Mouse (Mus musculus) yolk sac, embryonic 10.5 days (tissue): Measurements from ENCODE around the gene Mdm4.
"Not testable (repeated sequence)": the region's sequence is repeated elsewhere in the genome, so short reads cannot be mapped to it uniquely, and the experiment has no call there.

Source experiments
- DNase-seq: peaks from one replicate; pipeline ENCODE4 v3.0.0-alpha.2; 2017; ENCODE audit warnings: low spot score

The Mdm4 gene

GRCm38 (mm10) chr1:133051829-133052228 lies 21.5 kb upstream of the Mdm4 start:
- no peak for DNase-seq

- DNase-seq = no peak
Observed at GRCm38 (mm10) chr1:133050001-133050431, 19.7 kb upstream of the Mdm4 start.

- DNase-seq = no peak
Observed at GRCm38 (mm10) chr1:133048690-133049089, 18.3 kb upstream of the Mdm4 start.

- no peak for DNase-seq
Observed at GRCm38 (mm10) chr1:133047575-133047974, 17.2 kb upstream of the Mdm4 start.

- peak; percentile 43 for DNase-seq
Observed at GRCm38 (mm10) chr1:133046441-133046931, 16.1 kb upstream of the Mdm4 start.

- DNase-seq = peak; percentile 75
Observed at GRCm38 (mm10) chr1:133045861-133046440, 15.6 kb upstream of the Mdm4 start.

- no peak for DNase-seq
Observed at GRCm38 (mm10) chr1:133045011-133045860, 14.9 kb upstream of the Mdm4 start, which contains the start of gene Pik3c2b. Gene Pik3c2b (plus strand): TSS chr1:133045667.

GRCm38 (mm10) chr1:133039505-133039949 lies 9.2 kb upstream of the Mdm4 start:
- DNase-seq = peak; percentile 66

GRCm38 (mm10) chr1:133034682-133035081 lies 4.3 kb upstream of the Mdm4 start:
- DNase-seq = not testable (repeated sequence)

GRCm38 (mm10) chr1:133034091-133034460 lies 3.7 kb upstream of the Mdm4 start:
- no peak for DNase-seq

GRCm38 (mm10) chr1:133033316-133034090 lies 3.1 kb upstream of the Mdm4 start:
- peak; percentile 94 for DNase-seq

- DNase-seq = peak; percentile 35
Observed at GRCm38 (mm10) chr1:133032981-133033315, 2.6 kb upstream of the Mdm4 start.

GRCm38 (mm10) chr1:133029744-133030143 lies 617 bp downstream of the Mdm4 start:
- DNase-seq = no peak

GRCm38 (mm10) chr1:133027980-133028379 lies 2.4 kb downstream of the Mdm4 start:
- DNase-seq = no peak

GRCm38 (mm10) chr1:133027126-133027525 lies 3.2 kb downstream of the Mdm4 start:
- no peak for DNase-seq

GRCm38 (mm10) chr1:133025796-133026190 lies 4.6 kb downstream of the Mdm4 start:
- DNase-seq = peak; percentile 32

- peak; percentile 95 for DNase-seq
Observed at GRCm38 (mm10) chr1:133025051-133025795, 5.1 kb downstream of the Mdm4 start.

GRCm38 (mm10) chr1:133024426-133024825 lies 5.9 kb downstream of the Mdm4 start:
- no peak for DNase-seq

- DNase-seq = not testable (repeated sequence)
Observed at GRCm38 (mm10) chr1:133023723-133024122, 6.6 kb downstream of the Mdm4 start.

- DNase-seq = not testable (repeated sequence)
Observed at GRCm38 (mm10) chr1:133021971-133022370, 8.4 kb downstream of the Mdm4 start.

GRCm38 (mm10) chr1:133021391-133021790 lies 9.0 kb downstream of the Mdm4 start:
- no peak for DNase-seq
